Mouse (Mus musculus) liver, embryonic 12.5 days (tissue): ENCODE data around the gene Batf. TPM values are rescaled to one million over a fixed set of nuclear protein-coding genes. Genes with fewer than 3 reads are reported as not detected.
A peak's percentile ranks its signal among the peaks of the same experiment; 100 is the strongest.

Experiments
- ATAC-seq: fragments of 200-750 bp; cut with Nextera tagmentation; 2 replicates; pipeline ENCODE4 v1.8.0; 2017; ENCODE audit warnings: moderate number of reproducible peaks, mild to moderate bottlenecking, moderate library complexity
- H3K27ac ChIP-seq: fragments of 300-500 bp; sonication (generic); 2 replicates; pipeline ENCODE4 v1.5.1; 2016; ENCODE audit warnings: mild to moderate bottlenecking
- H3K27me3 ChIP-seq: fragments of 300-500 bp; sonication (generic); replicated peaks from 2 replicates; pipeline ENCODE4 v1.6.1; 2016; ENCODE audit warnings: mild to moderate bottlenecking, moderate library complexity
- H3K36me3 ChIP-seq: fragments of 300-500 bp; sonication (generic); 2 replicates; pipeline ENCODE4 v1.6.1; 2016; ENCODE audit warnings: mild to moderate bottlenecking, moderate library complexity
- H3K4me1 ChIP-seq: fragments of 300-500 bp; sonication (generic); 2 replicates; pipeline ENCODE4 v1.6.1; 2016
- H3K4me2 ChIP-seq: fragments of 300-500 bp; sonication (generic); 2 replicates; pipeline ENCODE4 v1.6.1; 2016; ENCODE audit warnings: mild to moderate bottlenecking, moderate library complexity
- H3K4me3 ChIP-seq: fragments of 300-500 bp; sonication (generic); 2 replicates; pipeline ENCODE4 v1.5.1; 2016; ENCODE audit warnings: mild to moderate bottlenecking, moderate library complexity
- H3K9ac ChIP-seq: fragments of 300-500 bp; sonication (generic); 2 replicates; pipeline ENCODE4 v1.6.1; 2016; ENCODE audit warnings: mild to moderate bottlenecking, moderate library complexity
- H3K9me3 ChIP-seq: fragments of 300-500 bp; sonication (generic); replicated peaks from 2 replicates; pipeline ENCODE4 v1.6.1; 2016; ENCODE audit warnings: mild to moderate bottlenecking, moderate library complexity
- WGBS: fragments of 180-500 bp; shearing (Covaris S2); methylation state at CpG from one replicate; pipeline ENCODE4 v1.1.7; 2016; ENCODE audit not compliant: insufficient replicate concordance; 5-methylcytosine and 5-hydroxymethylcytosine counted together
- polyA plus RNA-seq: library from polyadenylated mRNA; unstranded; fragments of >200 nt; fragmentation: Nextera tagmentation; extraction: Ambion mirVana; gene quantifications from 2 replicates; pipeline ENCODE4 v1.2.1, GENCODE M21; 2016

The Batf gene
- polyA plus RNA-seq = 4.6 and 5.2 TPM in 2 replicates

- WGBS = 9% methylated on average over 22 of the region's 22 CpGs
- ATAC-seq = no peak
Measured at GRCm38 (mm10) chr12:85686466-85687216, at the start of gene Batf. Gene Batf (plus strand): TSS chr12:85686669.

DNA sequence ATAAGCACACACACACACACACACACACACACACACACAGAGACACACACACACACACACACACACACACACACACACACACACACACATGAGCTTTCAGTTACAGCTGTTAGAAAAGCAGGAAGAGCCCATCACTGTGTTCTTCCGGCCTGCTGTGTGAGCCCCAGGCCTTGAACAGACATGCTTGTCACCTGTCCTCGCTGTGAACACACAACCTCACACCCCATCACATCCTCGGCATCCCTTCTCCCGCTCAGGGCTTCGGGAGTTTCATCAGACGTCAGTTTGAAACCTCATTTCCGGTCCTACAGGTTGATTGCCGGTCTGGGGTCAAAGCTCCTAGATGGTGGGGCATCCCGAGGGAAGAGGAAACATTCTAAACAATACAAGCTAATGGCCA is 48.5 kb upstream of the Batf start:
- ATAC-seq = no peak
- no peak overlapping the region for H3K4me2 ChIP-seq
- H3K27me3 ChIP-seq = no peaks in the 10 kb centered on the region
- H3K36me3 ChIP-seq = no peaks in the 10 kb centered on the region
- H3K9ac ChIP-seq = no peak overlapping the region
- peaks cover 13% of the 10 kb centered on the region; the same call in 1 of the 2 replicates for H3K4me1 ChIP-seq
- H3K9me3 ChIP-seq = no peaks in the 10 kb centered on the region
- no peak overlapping the region for H3K4me3 ChIP-seq
- 57% methylated on average over 9 of the region's 9 CpGs for WGBS
- H3K27ac ChIP-seq = no peak overlapping the region

More at GRCm38 (mm10) chr12:85686466-85687216, at the start of gene Batf:
- H3K27me3 ChIP-seq = peaks cover 3% of the 10 kb centered on the region; the same call in 1 of the 2 replicates
- H3K4me3 ChIP-seq = peak within 1 kb of the TSS; percentile 45
- no peaks in the 10 kb centered on the region for H3K9me3 ChIP-seq
- H3K4me1 ChIP-seq = peaks cover 8% of the 10 kb centered on the region
- peak within 1 kb of the TSS; percentile 36; the same call in 1 of the 2 replicates for H3K9ac ChIP-seq
- H3K4me2 ChIP-seq = peak within 1 kb of the TSS; percentile 59
- no peaks in the 10 kb centered on the region for H3K36me3 ChIP-seq
- H3K27ac ChIP-seq = no peak within 1 kb of the TSS

- 72% methylated on average over 20 of the region's 20 CpGs for WGBS
- Histone ChIP-seq H3K4me2 (no peak overlapping the region), H3K36me3 (no peaks in the 10 kb centered on the region), H3K27ac (no peak overlapping the region), H3K4me3 (no peak overlapping the region), H3K9ac (no peak overlapping the region), H3K4me1 (peaks cover 13% of the 10 kb centered on the region; the same call in 1 of the 2 replicates), H3K27me3 (no peaks in the 10 kb centered on the region), H3K9me3 (no peaks in the 10 kb centered on the region)
- no peak for ATAC-seq
Measured at GRCm38 (mm10) chr12:85638541-85639325, 47.7 kb upstream of the Batf start.

DNA sequence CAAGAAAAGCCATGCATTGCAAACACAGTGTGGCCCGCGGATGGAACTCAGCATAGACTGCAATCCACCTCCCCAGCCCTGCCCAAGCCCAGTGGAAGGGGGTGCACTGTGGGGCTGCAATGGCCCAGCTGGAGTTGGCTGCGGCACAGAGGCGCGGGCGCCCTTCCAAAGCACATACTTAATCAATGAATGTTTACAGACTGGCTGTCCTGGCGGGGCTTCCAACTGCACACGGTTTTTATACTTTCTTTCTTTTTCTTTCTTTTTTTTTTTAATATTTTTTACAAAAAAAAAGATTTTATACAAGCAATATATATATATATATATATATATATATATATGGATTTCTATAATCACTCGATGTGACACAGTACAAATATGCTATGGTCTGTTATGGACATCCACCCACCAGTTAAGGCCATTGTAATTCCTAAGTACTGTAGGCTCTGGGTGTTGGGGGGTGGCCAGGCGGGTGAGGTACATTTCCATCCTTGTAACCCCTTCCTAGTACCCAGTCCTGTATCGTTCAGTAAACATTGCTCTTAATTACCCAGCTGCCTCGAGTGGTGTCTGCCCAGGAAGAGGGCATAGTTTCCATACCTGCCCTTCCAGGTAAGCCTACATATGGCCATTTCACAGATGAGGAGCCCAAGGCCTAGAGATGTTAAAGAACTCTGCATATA is 47.0 kb upstream of the Batf start:
- ATAC-seq = no peak
- no peak overlapping the region for H3K27ac ChIP-seq
- H3K4me3 ChIP-seq = no peak overlapping the region
- no peak overlapping the region for H3K4me2 ChIP-seq
- H3K4me1 ChIP-seq = peaks cover 13% of the 10 kb centered on the region; the same call in 1 of the 2 replicates
- WGBS = 75% methylated on average over 12 of the region's 12 CpGs
- no peaks in the 10 kb centered on the region for H3K9me3 ChIP-seq
- H3K27me3 ChIP-seq = no peaks in the 10 kb centered on the region
- H3K36me3 ChIP-seq = no peaks in the 10 kb centered on the region
- H3K9ac ChIP-seq = no peak overlapping the region

- WGBS = 24% methylated on average over 10 of the region's 10 CpGs
- no peak overlapping the region for H3K9ac ChIP-seq
- no peak overlapping the region for H3K4me3 ChIP-seq
- no peaks in the 10 kb centered on the region for H3K27me3 ChIP-seq
- no peaks in the 10 kb centered on the region for H3K9me3 ChIP-seq
- no peak overlapping the region for H3K4me2 ChIP-seq
- ATAC-seq = no peak; the same call in 1 of the 2 replicates
- H3K36me3 ChIP-seq = no peaks in the 10 kb centered on the region
- no peak overlapping the region for H3K27ac ChIP-seq
- peaks cover 13% of the 10 kb centered on the region; the same call in 1 of the 2 replicates for H3K4me1 ChIP-seq
Measured at GRCm38 (mm10) chr12:85640852-85641563, 45.5 kb upstream of the Batf start.

DNA sequence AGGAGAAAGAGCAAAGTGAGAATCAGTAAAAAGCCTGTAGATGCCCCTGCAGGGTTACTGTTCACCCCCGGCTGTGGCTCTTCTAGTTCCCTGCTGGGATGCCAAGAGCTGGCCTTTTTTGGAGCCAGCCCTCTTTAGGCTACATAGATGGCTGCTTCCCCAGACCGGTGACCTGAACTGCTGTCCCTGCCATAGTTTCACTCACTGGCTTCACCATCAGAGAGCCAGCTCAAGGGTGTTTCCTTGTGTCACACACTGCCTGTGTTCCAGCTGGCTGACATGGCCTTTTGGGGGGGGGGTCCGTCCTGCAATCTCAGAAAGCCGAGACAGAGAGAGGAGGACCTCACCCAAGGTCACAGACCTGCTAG is 44.9 kb upstream of the Batf start:
- no peak overlapping the region for H3K4me2 ChIP-seq
- no peaks in the 10 kb centered on the region for H3K9me3 ChIP-seq
- no peaks in the 10 kb centered on the region for H3K27me3 ChIP-seq
- 51% methylated on average over 4 of the region's 4 CpGs for WGBS
- H3K9ac ChIP-seq = no peak overlapping the region
- H3K27ac ChIP-seq = no peak overlapping the region
- H3K4me1 ChIP-seq = peaks cover 13% of the 10 kb centered on the region; the same call in 1 of the 2 replicates
- no peaks in the 10 kb centered on the region for H3K36me3 ChIP-seq
- ATAC-seq = no peak
- no peak overlapping the region for H3K4me3 ChIP-seq

GRCm38 (mm10) chr12:85643735-85644134 is 42.7 kb upstream of the Batf start:
- WGBS = 57% methylated on average over 5 of the region's 5 CpGs
- no peaks in the 10 kb centered on the region for H3K27me3 ChIP-seq
- H3K4me1 ChIP-seq = peaks cover 13% of the 10 kb centered on the region; the same call in 1 of the 2 replicates
- H3K4me2 ChIP-seq = no peak overlapping the region
- no peak overlapping the region for H3K9ac ChIP-seq
- no peak overlapping the region for H3K27ac ChIP-seq
- H3K4me3 ChIP-seq = no peak overlapping the region
- ATAC-seq = no peak
- no peaks in the 10 kb centered on the region for H3K9me3 ChIP-seq
- no peaks in the 10 kb centered on the region for H3K36me3 ChIP-seq

- no peak for ATAC-seq
- WGBS = 71% methylated on average over 4 of the region's 4 CpGs
- H3K4me1 ChIP-seq = peaks cover 9% of the 10 kb centered on the region; the same call in 1 of the 2 replicates
Measured at GRCm38 (mm10) chr12:85645664-85646063, 40.8 kb upstream of the Batf start.

GRCm38 (mm10) chr12:85647346-85647745 is 39.1 kb upstream of the Batf start:
- no peak overlapping the region for H3K27ac ChIP-seq
- no peaks in the 10 kb centered on the region for H3K9me3 ChIP-seq

More at GRCm38 (mm10) chr12:85645664-85646063, 40.8 kb upstream of the Batf start:
- Histone ChIP-seq H3K9me3 (no peaks in the 10 kb centered on the region), H3K27me3 (no peaks in the 10 kb centered on the region), H3K9ac (no peak overlapping the region), H3K4me3 (no peak overlapping the region), H3K27ac (no peak overlapping the region), H3K4me2 (no peak overlapping the region), H3K36me3 (no peaks in the 10 kb centered on the region)

DNA sequence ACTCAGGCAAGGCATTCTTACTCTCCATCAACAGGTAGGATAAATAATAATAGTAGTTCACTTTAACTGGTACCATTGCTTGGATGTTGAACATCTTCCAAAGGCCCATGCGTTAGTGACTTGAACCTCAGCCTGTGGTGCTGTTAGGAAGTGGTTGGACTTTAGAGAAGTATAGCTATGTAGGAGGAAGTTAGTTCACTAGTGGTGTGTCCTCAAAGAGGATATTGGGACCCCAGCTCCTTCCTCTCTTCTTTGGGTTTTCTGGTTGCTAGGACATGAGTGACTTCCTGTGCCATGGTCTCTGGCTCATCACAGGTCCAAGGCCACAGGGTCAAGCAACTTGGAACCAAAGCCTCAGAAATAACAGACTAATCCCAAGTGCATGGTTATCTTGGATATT is 38.5 kb upstream of the Batf start:
- no peaks in the 10 kb centered on the region for H3K36me3 ChIP-seq
- no peaks in the 10 kb centered on the region for H3K27me3 ChIP-seq
- no peak for ATAC-seq
- no peak overlapping the region for H3K4me3 ChIP-seq
- H3K4me2 ChIP-seq = no peak overlapping the region
- H3K4me1 ChIP-seq = no peaks in the 10 kb centered on the region
- 22% methylated on average over 1 of the region's 1 CpGs for WGBS
- H3K9ac ChIP-seq = no peak overlapping the region
- no peaks in the 10 kb centered on the region for H3K9me3 ChIP-seq
- H3K27ac ChIP-seq = no peak overlapping the region

More at GRCm38 (mm10) chr12:85647346-85647745, 39.1 kb upstream of the Batf start:
- ATAC-seq = no peak
- Histone ChIP-seq H3K9ac (no peak overlapping the region), H3K36me3 (no peaks in the 10 kb centered on the region), H3K4me3 (no peak overlapping the region), H3K4me2 (no peak overlapping the region), H3K27me3 (no peaks in the 10 kb centered on the region), H3K4me1 (no peaks in the 10 kb centered on the region)
- 30% methylated on average over 10 of the region's 10 CpGs for WGBS

DNA sequence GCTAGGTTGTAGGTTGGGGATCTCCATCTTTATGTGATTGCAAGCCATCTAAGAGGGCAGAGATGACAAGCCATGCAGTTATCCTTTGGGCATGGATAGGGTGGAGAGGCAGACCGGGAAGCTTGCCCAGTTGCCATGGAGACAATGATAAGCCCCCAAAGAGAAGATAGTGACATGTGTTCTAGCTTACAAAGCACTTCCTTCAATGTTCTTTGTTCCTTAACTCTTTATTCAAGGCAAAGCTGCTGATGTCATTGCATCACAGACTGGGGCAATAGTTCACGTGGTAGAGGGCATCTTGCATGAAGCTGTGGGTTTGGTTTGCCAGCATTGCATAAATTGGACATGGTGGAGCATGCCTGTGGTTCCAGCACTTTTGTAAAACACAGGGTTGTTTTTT is 27.1 kb upstream of the Batf start:
- 25% methylated on average over 2 of the region's 2 CpGs for WGBS
- ATAC-seq = no peak
- Histone ChIP-seq H3K9ac (no peak overlapping the region), H3K4me3 (no peak overlapping the region), H3K27me3 (no peaks in the 10 kb centered on the region), H3K36me3 (no peaks in the 10 kb centered on the region), H3K4me1 (no peaks in the 10 kb centered on the region), H3K27ac (no peak overlapping the region), H3K9me3 (no peaks in the 10 kb centered on the region), H3K4me2 (no peak overlapping the region)
